Mouse (Mus musculus) liver, postnatal 0 days (tissue): ENCODE results near the gene Hhipl1. TPM values are rescaled to one million over a fixed set of nuclear protein-coding genes. Genes with fewer than 3 reads are reported as not detected.

Source experiments
- ATAC-seq: fragments of 200-750 bp; cut with Nextera tagmentation; 2 replicates; pipeline ENCODE4 v1.8.0; 2017; ENCODE audit warnings: mild to moderate bottlenecking, moderate library complexity
- DNase-seq: peaks from one replicate; pipeline ENCODE4 v3.0.0-alpha.2; 2016
- H3K27ac ChIP-seq: fragments of 300-500 bp; sonication (generic); 2 replicates; pipeline ENCODE4 v1.5.1; 2014; ENCODE audit warnings: antibody characterized with exemption, moderate library complexity, mild to moderate bottlenecking, low read depth
- H3K27me3 ChIP-seq: fragments of 300-500 bp; sonication (generic); 2 replicates; pipeline ENCODE4 v1.6.1; 2014; ENCODE audit warnings: low read length, control low read depth, mixed read lengths; ENCODE audit not compliant: insufficient read depth
- H3K36me3 ChIP-seq: fragments of 300-500 bp; sonication (generic); replicated peaks from 2 replicates; pipeline ENCODE4 v1.6.1; 2014; ENCODE audit warnings: mild to moderate bottlenecking, control low read depth, low read length, moderate library complexity, mixed read lengths; ENCODE audit not compliant: insufficient read depth
- H3K4me1 ChIP-seq: fragments of 300-500 bp; sonication (generic); 2 replicates; pipeline ENCODE4 v1.6.1; 2014; ENCODE audit warnings: antibody characterized with exemption, mild to moderate bottlenecking, control low read depth; ENCODE audit not compliant: insufficient read depth
- H3K4me2 ChIP-seq: fragments of 300-500 bp; sonication (generic); 2 replicates; pipeline ENCODE4 v1.6.1; 2014; ENCODE audit warnings: low read depth, mild to moderate bottlenecking, low read length, moderate library complexity, mixed read lengths
- H3K4me3 ChIP-seq: fragments of 300-500 bp; sonication (generic); 2 replicates; pipeline ENCODE4 v1.5.1; 2014; ENCODE audit warnings: low read depth, low read length
- H3K9ac ChIP-seq: fragments of 300-500 bp; sonication (generic); replicated peaks from 2 replicates; pipeline ENCODE4 v1.6.1; 2014; ENCODE audit warnings: mild to moderate bottlenecking, moderate library complexity
- H3K9me3 ChIP-seq: fragments of 300-500 bp; sonication (generic); 2 replicates; pipeline ENCODE4 v1.6.1; 2016; ENCODE audit warnings: mild to moderate bottlenecking, control low read depth, low read length, mixed read lengths
- CTCF ChIP-seq: sonication (generic); IDR thresholded peaks from 2 replicates; pipeline ENCODE4 v1.5.1; 2016; ENCODE audit warnings: antibody characterized with exemption, low read depth
- EP300 ChIP-seq: IDR thresholded peaks from 2 replicates; pipeline ENCODE4 v1.6.1; 2016; ENCODE audit warnings: antibody characterized with exemption, low read depth, mild to moderate bottlenecking
- WGBS: fragments of 180-500 bp; shearing (Covaris S2); extraction: QIAGEN DNeasy Blood & Tissue Kit; methylation state at CpG from one replicate; pipeline ENCODE4 v1.1.7; 2014; ENCODE audit not compliant: insufficient replicate concordance; 5-methylcytosine and 5-hydroxymethylcytosine counted together
- polyA plus RNA-seq: library from polyadenylated mRNA; unstranded; fragments of >200 nt; fragmentation: Nextera tagmentation; extraction: Ambion mirVana; gene quantifications from 2 replicates; pipeline ENCODE4 v1.2.1, GENCODE M21; 2015

Hhipl1 gene
- polyA plus RNA-seq, 1 experiment from 2014 or later: 0.02 TPM

GRCm38 (mm10) chr12:108327889-108328491 is 21.9 kb downstream of the Hhipl1 start:
- WGBS: 1% methylated on average over 48 of the region's 66 CpGs
- H3K27ac ChIP-seq: no peak overlapping the region
- H3K27me3 ChIP-seq: peaks cover 45% of the 10 kb centered on the region
- TF ChIP-seq CTCF (no peak), EP300 (no peak)
- ATAC-seq: no peak
- no peak overlapping the region for H3K4me3 ChIP-seq
- peak; percentile 19 for DNase-seq
- H3K9ac ChIP-seq: no peak overlapping the region
- H3K36me3 ChIP-seq: no peaks in the 10 kb centered on the region
- peak overlapping the region; percentile 35; the same call in 1 of the 2 replicates for H3K4me2 ChIP-seq
- peaks cover 3% of the 10 kb centered on the region; the same call in 1 of the 2 replicates for H3K4me1 ChIP-seq
- H3K9me3 ChIP-seq: no peaks in the 10 kb centered on the region

GRCm38 (mm10) chr12:108333056-108333455 is 27.0 kb downstream of the Hhipl1 start:
- Histone ChIP-seq H3K4me2 (peak overlapping the region; percentile 85), H3K27me3 (peaks cover 44% of the 10 kb centered on the region), H3K4me3 (peak overlapping the region; percentile 19), H3K36me3 (no peaks in the 10 kb centered on the region), H3K9ac (peak overlapping the region; percentile 22), H3K9me3 (no peaks in the 10 kb centered on the region), H3K27ac (no peak overlapping the region), H3K4me1 (peaks cover 14% of the 10 kb centered on the region)
- peak; percentile 49 for ATAC-seq
- WGBS: 3% methylated on average over 16 of the region's 16 CpGs
- DNase-seq: peak; percentile 84
- TF ChIP-seq CTCF (peak; percentile 94), EP300 (no peak)

GRCm38 (mm10) chr12:108333481-108333882 is 27.4 kb downstream of the Hhipl1 start:
- H3K27me3 ChIP-seq: peaks cover 43% of the 10 kb centered on the region
- WGBS: under 1% methylated on average over 22 of the region's 22 CpGs
- peak overlapping the region; percentile 19 for H3K4me3 ChIP-seq
- peak overlapping the region; percentile 22; the same call in 1 of the 2 replicates for H3K9ac ChIP-seq
- TF ChIP-seq EP300: no peak
- no peak for TF ChIP-seq CTCF
- no peaks in the 10 kb centered on the region for H3K9me3 ChIP-seq
- DNase-seq: no peak
- no peaks in the 10 kb centered on the region for H3K36me3 ChIP-seq
- no peak overlapping the region for H3K27ac ChIP-seq
- peak overlapping the region; percentile 85 for H3K4me2 ChIP-seq
- peak; percentile 44 for ATAC-seq
- H3K4me1 ChIP-seq: peaks cover 14% of the 10 kb centered on the region

- ATAC-seq: peak; percentile 93
These were observed 27.9 kb downstream of the Hhipl1 start, which contains the start of gene Cyp46a1 for GRCm38 (mm10) chr12:108333895-108334445. Gene Cyp46a1, plus strand, starts transcription at chr12:108334381.

GRCm38 (mm10) chr12:108334529-108334928 is 28.5 kb downstream of the Hhipl1 start:
- TF ChIP-seq EP300 (no peak), CTCF (no peak)
- Histone ChIP-seq H3K9me3 (no peaks in the 10 kb centered on the region), H3K4me3 (peak overlapping the region; percentile 49), H3K27me3 (peaks cover 37% of the 10 kb centered on the region), H3K9ac (no peak overlapping the region), H3K4me2 (peak overlapping the region; percentile 85), H3K27ac (no peak overlapping the region), H3K4me1 (peaks cover 14% of the 10 kb centered on the region), H3K36me3 (no peaks in the 10 kb centered on the region)
- DNase-seq: no peak
- ATAC-seq: no peak
- WGBS: 3% methylated on average over 31 of the region's 32 CpGs

More at GRCm38 (mm10) chr12:108333895-108334445, 27.9 kb downstream of the Hhipl1 start, which contains the start of gene Cyp46a1:
- H3K27me3 ChIP-seq: peaks cover 38% of the 10 kb centered on the region
- WGBS: under 1% methylated on average over 36 of the region's 56 CpGs
- no peak for TF ChIP-seq EP300
- TF ChIP-seq CTCF: peak; percentile 25; the same call in 1 of the 2 replicates
- peak within 1 kb of the TSS; percentile 49 for H3K4me3 ChIP-seq
- no peak within 1 kb of the TSS for H3K27ac ChIP-seq
- peaks cover 14% of the 10 kb centered on the region for H3K4me1 ChIP-seq
- DNase-seq: peak; percentile 96
- H3K36me3 ChIP-seq: no peaks in the 10 kb centered on the region
- peak within 1 kb of the TSS; percentile 22 for H3K9ac ChIP-seq
- H3K4me2 ChIP-seq: peak within 1 kb of the TSS; percentile 85
- H3K9me3 ChIP-seq: no peaks in the 10 kb centered on the region

- WGBS: 21% methylated on average over 14 of the region's 14 CpGs
- peaks cover 7% of the 10 kb centered on the region for H3K4me1 ChIP-seq
- DNase-seq (peak; percentile 63), ATAC-seq (no peak)
- TF ChIP-seq EP300 (no peak), CTCF (peak; percentile 77)
- no peaks in the 10 kb centered on the region for H3K36me3 ChIP-seq
- no peak overlapping the region for H3K4me2 ChIP-seq
- peaks cover 28% of the 10 kb centered on the region for H3K27me3 ChIP-seq
- H3K27ac ChIP-seq: no peak overlapping the region
- no peaks in the 10 kb centered on the region for H3K9me3 ChIP-seq
- H3K4me3 ChIP-seq: no peak overlapping the region
- H3K9ac ChIP-seq: no peak overlapping the region
These were observed 32.6 kb downstream of the Hhipl1 start for GRCm38 (mm10) chr12:108338572-108339190.
